Mouse (Mus musculus) limb, embryonic 11.5 days (tissue): ENCODE results near the gene Prg3. TPM values are rescaled to one million over a fixed set of nuclear protein-coding genes. Genes with fewer than 3 reads are reported as not detected.

Experiments
- ATAC-seq: fragments of 200-750 bp; cut with Nextera tagmentation; 2 replicates; pipeline ENCODE4 v1.8.0; 2017; ENCODE audit warnings: low read depth; ENCODE audit not compliant: insufficient number of reproducible peaks, low FRiP score, low TSS enrichment
- DNase-seq: peaks from one replicate; pipeline ENCODE4 v3.0.0-alpha.2; 2015; ENCODE audit warnings: low spot score
- H3K27ac ChIP-seq: fragments of 300-500 bp; sonication (generic); replicated peaks from 2 replicates; pipeline ENCODE4 v1.5.1; 2014; ENCODE audit warnings: low read depth, mild to moderate bottlenecking, low read length
- H3K27me3 ChIP-seq: fragments of 300-500 bp; sonication (generic); 2 replicates; pipeline ENCODE4 v1.6.1; 2014; ENCODE audit warnings: mild to moderate bottlenecking, low read length, mixed read lengths; ENCODE audit not compliant: control insufficient read depth, insufficient read depth
- H3K36me3 ChIP-seq: fragments of 300-500 bp; sonication (generic); 2 replicates; pipeline ENCODE4 v1.6.1; 2014; ENCODE audit warnings: mild to moderate bottlenecking, low read length, moderate library complexity, mixed read lengths; ENCODE audit not compliant: control insufficient read depth, insufficient read depth
- H3K4me1 ChIP-seq: fragments of 300-500 bp; sonication (generic); 2 replicates; pipeline ENCODE4 v1.6.1; 2014; ENCODE audit warnings: low read length, mixed read lengths; ENCODE audit not compliant: control insufficient read depth, insufficient read depth
- H3K4me2 ChIP-seq: fragments of 300-500 bp; sonication (generic); 2 replicates; pipeline ENCODE4 v1.6.1; 2014; ENCODE audit warnings: low read depth, mild to moderate bottlenecking, moderate library complexity; ENCODE audit not compliant: severe bottlenecking
- H3K4me3 ChIP-seq: fragments of 300-500 bp; sonication (generic); 2 replicates; pipeline ENCODE4 v1.5.1; 2014; ENCODE audit warnings: low read depth, low read length
- H3K9ac ChIP-seq: fragments of 300-500 bp; sonication (generic); 2 replicates; pipeline ENCODE4 v1.6.1; 2014; ENCODE audit warnings: mild to moderate bottlenecking, low read length
- H3K9me3 ChIP-seq: fragments of 300-500 bp; sonication (generic); 2 replicates; pipeline ENCODE4 v1.6.1; 2016; ENCODE audit warnings: low read length; ENCODE audit not compliant: control insufficient read depth
- WGBS: fragments of 180-500 bp; shearing (Covaris S2); extraction: QIAGEN DNeasy Blood & Tissue Kit; methylation state at CpG from one replicate; pipeline ENCODE4 v1.1.7; 2014; 5-methylcytosine and 5-hydroxymethylcytosine counted together
- polyA plus RNA-seq: library from polyadenylated mRNA; unstranded; fragments of >200 nt; fragmentation: Nextera tagmentation; extraction: Ambion mirVana; gene quantifications from 2 replicates; pipeline ENCODE4 v1.2.1, GENCODE M21; 2014

Gene Prg3
- polyA plus RNA-seq, 1 experiment from 2014 or later, result not detected

GRCm38 (mm10) chr2:84962906-84963507 is 25.0 kb upstream of the Prg3 start:
- Histone ChIP-seq H3K36me3 (no peaks in the 10 kb centered on the region), H3K9me3 (no peaks in the 10 kb centered on the region), H3K4me3 (no peak overlapping the region), H3K4me2 (no peak overlapping the region), H3K27me3 (no peaks in the 10 kb centered on the region), H3K27ac (no peak overlapping the region), H3K9ac (no peak overlapping the region), H3K4me1 (no peaks in the 10 kb centered on the region)
- WGBS, result 43% methylated on average over 6 of the region's 6 CpGs
- DNase-seq (no peak), ATAC-seq (no peak)

GRCm38 (mm10) chr2:84964111-84964801 is 23.8 kb upstream of the Prg3 start:
- Histone ChIP-seq H3K4me2 (no peak overlapping the region), H3K27me3 (no peaks in the 10 kb centered on the region), H3K9ac (no peak overlapping the region), H3K9me3 (no peaks in the 10 kb centered on the region), H3K4me3 (no peak overlapping the region), H3K36me3 (no peaks in the 10 kb centered on the region), H3K27ac (no peak overlapping the region), H3K4me1 (no peaks in the 10 kb centered on the region)
- DNase-seq (no peak), ATAC-seq (no peak)
- 82% methylated on average over 7 of the region's 7 CpGs for WGBS

DNA sequence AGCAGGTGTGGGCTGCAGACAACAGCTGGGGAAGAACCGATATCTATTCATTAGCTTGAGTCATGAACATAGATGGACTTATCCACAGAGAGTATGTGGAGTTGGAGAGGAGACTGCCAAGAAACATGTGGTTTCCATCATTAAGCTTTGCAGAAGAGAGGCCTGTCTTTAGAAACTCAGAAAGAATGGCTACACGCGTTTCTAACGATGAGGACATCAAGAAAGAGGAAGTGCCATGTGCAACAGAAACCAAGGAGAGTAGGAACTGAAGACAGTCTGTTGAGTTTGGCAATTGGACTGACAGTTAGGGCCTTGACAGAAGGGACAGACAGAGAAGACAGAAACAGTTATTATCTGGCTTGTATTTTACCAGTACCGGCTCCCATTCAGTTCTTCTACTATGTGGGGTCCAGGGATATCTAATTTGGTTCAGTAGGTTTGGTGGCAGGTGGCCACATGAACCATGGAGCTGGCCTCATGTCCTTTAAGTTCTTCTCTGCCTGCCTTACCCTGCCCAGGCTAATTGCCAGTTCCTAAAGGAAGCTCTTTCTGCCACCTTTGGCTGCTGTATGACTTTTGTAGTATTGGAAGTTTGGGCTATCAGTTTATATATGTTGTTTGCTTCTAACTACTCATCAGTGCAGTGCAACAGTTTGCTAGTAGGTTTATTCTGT is 20.6 kb upstream of the Prg3 start:
- H3K27ac ChIP-seq, result no peak overlapping the region
- H3K4me1 ChIP-seq, result no peaks in the 10 kb centered on the region
- no peak overlapping the region for H3K4me3 ChIP-seq
- 87% methylated on average over 5 of the region's 5 CpGs for WGBS
- H3K9me3 ChIP-seq, result no peaks in the 10 kb centered on the region
- H3K27me3 ChIP-seq, result no peaks in the 10 kb centered on the region
- H3K4me2 ChIP-seq, result no peak overlapping the region
- DNase-seq (no peak), ATAC-seq (no peak)
- H3K9ac ChIP-seq, result no peak overlapping the region
- no peaks in the 10 kb centered on the region for H3K36me3 ChIP-seq

DNA sequence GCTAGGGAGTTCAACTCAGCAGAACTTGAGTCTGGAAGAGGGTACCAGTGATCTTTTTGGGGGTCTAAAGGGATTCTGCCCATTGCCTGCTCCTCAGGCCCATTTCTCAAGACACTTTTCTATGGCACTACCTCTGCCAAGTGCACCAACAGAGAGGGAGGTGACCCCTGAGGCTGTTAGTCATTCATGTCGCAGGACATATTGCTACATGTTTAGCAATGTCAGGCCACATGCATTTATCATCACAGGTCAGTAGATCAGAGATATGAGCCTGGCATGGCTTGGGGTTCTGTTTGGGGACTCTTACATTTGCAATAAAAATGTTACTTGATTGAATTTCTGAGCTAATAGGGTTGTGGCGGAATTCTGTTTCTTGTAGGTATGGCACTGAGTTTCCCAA is 12.4 kb upstream of the Prg3 start:
- ATAC-seq, result no peak
- H3K4me2 ChIP-seq, result no peak overlapping the region
- H3K4me1 ChIP-seq, result no peaks in the 10 kb centered on the region
- no peak overlapping the region for H3K9ac ChIP-seq
- no peaks in the 10 kb centered on the region for H3K9me3 ChIP-seq
- no peaks in the 10 kb centered on the region for H3K36me3 ChIP-seq
- no peak overlapping the region for H3K4me3 ChIP-seq
- WGBS, result 89% methylated on average over 2 of the region's 2 CpGs
- no peak for DNase-seq
- no peaks in the 10 kb centered on the region for H3K27me3 ChIP-seq
- no peak overlapping the region for H3K27ac ChIP-seq

DNA sequence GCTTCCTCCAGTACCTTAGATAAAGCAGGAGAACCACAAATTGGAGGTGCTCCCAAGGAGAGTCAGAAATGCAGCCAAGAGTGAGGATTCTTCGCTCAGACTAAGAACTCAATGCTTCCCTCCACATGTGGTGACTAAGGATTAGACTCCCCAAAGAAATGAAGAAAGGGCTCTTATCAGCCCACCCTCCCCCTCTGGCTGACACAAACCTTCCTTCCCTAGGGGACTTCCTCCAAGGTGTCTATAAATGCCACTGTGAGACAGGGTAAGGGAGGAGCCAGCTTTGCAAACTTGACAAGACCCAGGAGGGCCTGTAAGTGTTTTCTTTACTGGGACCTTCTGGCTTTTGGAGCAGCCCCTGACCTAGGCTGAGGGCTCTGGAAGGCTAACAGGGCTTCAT is 7.8 kb upstream of the Prg3 start, which contains the start of gene Prg2:
Gene Prg2 (plus strand): TSS at position 274 of the 400 bp plus-strand sequence.
- no peaks in the 10 kb centered on the region for H3K36me3 ChIP-seq
- H3K27ac ChIP-seq, result no peak within 1 kb of the TSS
- ATAC-seq, result no peak
- 64% methylated on average over 1 of the region's 1 CpGs for WGBS
- no peak within 1 kb of the TSS for H3K4me3 ChIP-seq
- H3K4me1 ChIP-seq, result no peaks in the 10 kb centered on the region
- no peak within 1 kb of the TSS for H3K9ac ChIP-seq
- no peak for DNase-seq
- H3K4me2 ChIP-seq, result no peak within 1 kb of the TSS
- no peaks in the 10 kb centered on the region for H3K9me3 ChIP-seq
- H3K27me3 ChIP-seq, result no peaks in the 10 kb centered on the region

- WGBS, result 85% methylated on average over 2 of the region's 2 CpGs
- Histone ChIP-seq H3K4me3 (no peak overlapping the region), H3K9me3 (no peaks in the 10 kb centered on the region), H3K27ac (no peak overlapping the region), H3K9ac (no peak overlapping the region), H3K4me1 (no peaks in the 10 kb centered on the region), H3K4me2 (no peak overlapping the region), H3K27me3 (no peaks in the 10 kb centered on the region), H3K36me3 (no peaks in the 10 kb centered on the region)
- ATAC-seq (no peak), DNase-seq (no peak)
Measured at GRCm38 (mm10) chr2:84996376-84996775, 8.4 kb downstream of the Prg3 start.

GRCm38 (mm10) chr2:84999486-85000181 is 11.6 kb downstream of the Prg3 start:
- Histone ChIP-seq H3K4me3 (no peak overlapping the region), H3K27ac (no peak overlapping the region), H3K9ac (no peak overlapping the region), H3K27me3 (no peaks in the 10 kb centered on the region), H3K9me3 (no peaks in the 10 kb centered on the region), H3K36me3 (no peaks in the 10 kb centered on the region), H3K4me1 (no peaks in the 10 kb centered on the region), H3K4me2 (no peak overlapping the region)
- ATAC-seq (no peak), DNase-seq (no peak)
- WGBS, result 77% methylated on average over 3 of the region's 3 CpGs

GRCm38 (mm10) chr2:85001497-85001896 is 13.5 kb downstream of the Prg3 start:
- Histone ChIP-seq H3K4me2 (no peak overlapping the region), H3K4me1 (no peaks in the 10 kb centered on the region), H3K27me3 (no peaks in the 10 kb centered on the region), H3K9me3 (no peaks in the 10 kb centered on the region), H3K27ac (no peak overlapping the region), H3K36me3 (no peaks in the 10 kb centered on the region), H3K4me3 (no peak overlapping the region), H3K9ac (no peak overlapping the region)
- ATAC-seq, result no peak
- no peak for DNase-seq
- 91% methylated on average over 13 of the region's 13 CpGs for WGBS
